Mouse (Mus musculus): ENCODE results near the gene Igsf8. TPM values are rescaled to one million over a fixed set of nuclear protein-coding genes. Genes with fewer than 3 reads are reported as not detected.

Igsf8 gene
- polyA plus RNA-seq, 1 experiment, result 159 TPM

- DNase-seq, result no peak
- Histone ChIP-seq H3K27me3 (ENCODE audit: control insufficient read depth, insufficient read depth, low read length) (no peaks in the 10 kb centered on the region), H3K4me1 (replicated peaks; ENCODE audit: control insufficient read depth, insufficient read depth, low read length) (peaks cover 4% of the 10 kb centered on the region; the same call in 1 of the 2 replicates), H3K36me3 (ENCODE audit: control insufficient read depth, insufficient read depth, low read length) (no peaks in the 10 kb centered on the region), H3K27ac (ENCODE audit: control insufficient read depth, insufficient read depth, low read length) (no peak overlapping the region), H3K4me3 (ENCODE audit: control insufficient read depth, insufficient read depth, low read length) (no peak overlapping the region)
- WGBS, result 94% methylated on average over 10 of the region's 10 CpGs
- TF ChIP-seq CTCF (IDR thresholded peaks at IDR 0.05; ENCODE audit: borderline replicate concordance, control insufficient read depth, extremely low read depth, insufficient read depth, low read length, poor library complexity), result no peak
- TF ChIP-seq POLR2A (IDR thresholded peaks at IDR 0.05; ENCODE audit: control insufficient read depth, extremely low read depth, insufficient read depth, low read length, poor library complexity), result no peak
Measured at GRCm38 (mm10) chr1:172271765-172272164, 10.3 kb downstream of the Igsf8 start.

GRCm38 (mm10) chr1:172273386-172273785 lies 11.9 kb downstream of the Igsf8 start:
- no peaks in the 10 kb centered on the region for H3K36me3 ChIP-seq (ENCODE audit: control insufficient read depth, insufficient read depth, low read length)
- H3K4me1 ChIP-seq (replicated peaks; ENCODE audit: control insufficient read depth, insufficient read depth, low read length), result peaks cover 9% of the 10 kb centered on the region
- DNase-seq, result no peak
- 89% methylated on average over 6 of the region's 6 CpGs for WGBS
- no peak for TF ChIP-seq CTCF (IDR thresholded peaks at IDR 0.05; ENCODE audit: borderline replicate concordance, control insufficient read depth, extremely low read depth, insufficient read depth, low read length, poor library complexity)
- TF ChIP-seq POLR2A (IDR thresholded peaks at IDR 0.05; ENCODE audit: control insufficient read depth, extremely low read depth, insufficient read depth, low read length, poor library complexity), result no peak
- H3K27me3 ChIP-seq (ENCODE audit: control insufficient read depth, insufficient read depth, low read length), result no peaks in the 10 kb centered on the region
- no peak overlapping the region for H3K27ac ChIP-seq (ENCODE audit: control insufficient read depth, insufficient read depth, low read length)
- no peak overlapping the region for H3K4me3 ChIP-seq (ENCODE audit: control insufficient read depth, insufficient read depth, low read length)

- no peak overlapping the region for H3K4me3 ChIP-seq (ENCODE audit: control insufficient read depth, insufficient read depth, low read length)
- H3K27me3 ChIP-seq (ENCODE audit: control insufficient read depth, insufficient read depth, low read length), result no peaks in the 10 kb centered on the region
- no peak for TF ChIP-seq CTCF (IDR thresholded peaks at IDR 0.05; ENCODE audit: borderline replicate concordance, control insufficient read depth, extremely low read depth, insufficient read depth, low read length, poor library complexity)
- TF ChIP-seq POLR2A (IDR thresholded peaks at IDR 0.05; ENCODE audit: control insufficient read depth, extremely low read depth, insufficient read depth, low read length, poor library complexity), result no peak
- no peak overlapping the region for H3K27ac ChIP-seq (ENCODE audit: control insufficient read depth, insufficient read depth, low read length)
- 96% methylated on average over 5 of the region's 5 CpGs for WGBS
- H3K36me3 ChIP-seq (ENCODE audit: control insufficient read depth, insufficient read depth, low read length), result no peaks in the 10 kb centered on the region
- peaks cover 9% of the 10 kb centered on the region for H3K4me1 ChIP-seq (replicated peaks; ENCODE audit: control insufficient read depth, insufficient read depth, low read length)
- no peak for DNase-seq
Measured at GRCm38 (mm10) chr1:172274116-172274515, 12.7 kb downstream of the Igsf8 start.

- Histone ChIP-seq H3K36me3 (ENCODE audit: control insufficient read depth, insufficient read depth, low read length) (no peaks in the 10 kb centered on the region), H3K27ac (ENCODE audit: control insufficient read depth, insufficient read depth, low read length) (no peak overlapping the region), H3K27me3 (ENCODE audit: control insufficient read depth, insufficient read depth, low read length) (no peaks in the 10 kb centered on the region), H3K4me1 (replicated peaks; ENCODE audit: control insufficient read depth, insufficient read depth, low read length) (peaks cover 9% of the 10 kb centered on the region), H3K4me3 (ENCODE audit: control insufficient read depth, insufficient read depth, low read length) (no peak overlapping the region)
- TF ChIP-seq CTCF (IDR thresholded peaks at IDR 0.05; ENCODE audit: borderline replicate concordance, control insufficient read depth, extremely low read depth, insufficient read depth, low read length, poor library complexity) (no peak), POLR2A (IDR thresholded peaks at IDR 0.05; ENCODE audit: control insufficient read depth, extremely low read depth, insufficient read depth, low read length, poor library complexity) (no peak)
- no peak for DNase-seq
- 94% methylated on average over 5 of the region's 5 CpGs for WGBS
Measured at GRCm38 (mm10) chr1:172274547-172274946, 13.1 kb downstream of the Igsf8 start.

- H3K27ac ChIP-seq (ENCODE audit: control insufficient read depth, insufficient read depth, low read length), result no peak overlapping the region
- TF ChIP-seq POLR2A (IDR thresholded peaks at IDR 0.05; ENCODE audit: control insufficient read depth, extremely low read depth, insufficient read depth, low read length, poor library complexity), result no peak
- no peak for TF ChIP-seq CTCF (IDR thresholded peaks at IDR 0.05; ENCODE audit: borderline replicate concordance, control insufficient read depth, extremely low read depth, insufficient read depth, low read length, poor library complexity)
- H3K4me3 ChIP-seq (ENCODE audit: control insufficient read depth, insufficient read depth, low read length), result no peak overlapping the region
- WGBS, result 12% methylated on average over 3 of the region's 3 CpGs
- DNase-seq, result peak; percentile 11
- H3K4me1 ChIP-seq (replicated peaks; ENCODE audit: control insufficient read depth, insufficient read depth, low read length), result peaks cover 9% of the 10 kb centered on the region
- H3K27me3 ChIP-seq (ENCODE audit: control insufficient read depth, insufficient read depth, low read length), result no peaks in the 10 kb centered on the region
- no peaks in the 10 kb centered on the region for H3K36me3 ChIP-seq (ENCODE audit: control insufficient read depth, insufficient read depth, low read length)
Measured at GRCm38 (mm10) chr1:172277172-172277571, 15.7 kb downstream of the Igsf8 start.

GRCm38 (mm10) chr1:172278328-172278727 lies 16.9 kb downstream of the Igsf8 start:
- Histone ChIP-seq H3K27me3 (ENCODE audit: control insufficient read depth, insufficient read depth, low read length) (no peaks in the 10 kb centered on the region), H3K36me3 (ENCODE audit: control insufficient read depth, insufficient read depth, low read length) (no peaks in the 10 kb centered on the region), H3K4me1 (replicated peaks; ENCODE audit: control insufficient read depth, insufficient read depth, low read length) (peaks cover 9% of the 10 kb centered on the region), H3K27ac (ENCODE audit: control insufficient read depth, insufficient read depth, low read length) (no peak overlapping the region), H3K4me3 (ENCODE audit: control insufficient read depth, insufficient read depth, low read length) (no peak overlapping the region)
- TF ChIP-seq POLR2A (IDR thresholded peaks at IDR 0.05; ENCODE audit: control insufficient read depth, extremely low read depth, insufficient read depth, low read length, poor library complexity), result no peak
- no peak for TF ChIP-seq CTCF (IDR thresholded peaks at IDR 0.05; ENCODE audit: borderline replicate concordance, control insufficient read depth, extremely low read depth, insufficient read depth, low read length, poor library complexity)
- no peak for DNase-seq
- 98% methylated on average over 13 of the region's 13 CpGs for WGBS
